Mouse (Mus musculus) midbrain, embryonic 11.5 days (tissue): Measurements from ENCODE around the gene Nup153. TPM values are rescaled to one million over a fixed set of nuclear protein-coding genes. Genes with fewer than 3 reads are reported as not detected.
A peak's percentile ranks its signal among the peaks of the same experiment; 100 is the strongest.

Experiments used
- ATAC-seq: fragments of 200-750 bp; cut with Nextera tagmentation; 2 replicates; pipeline ENCODE4 v1.8.0; 2017; ENCODE audit warnings: moderate TSS enrichment, moderate library complexity; ENCODE audit not compliant: low FRiP score
- DNase-seq: peaks from one replicate; pipeline ENCODE4 v3.0.0; 2015; ENCODE audit warnings: low spot score; ENCODE audit errors: missing footprints
- H3K27ac ChIP-seq: fragments of 300-500 bp; sonication (generic); 2 replicates; pipeline ENCODE4 v1.5.1; 2014; ENCODE audit warnings: low read depth, low read length
- H3K27me3 ChIP-seq: fragments of 300-500 bp; sonication (generic); 2 replicates; pipeline ENCODE4 v1.6.1; 2014; ENCODE audit warnings: mild to moderate bottlenecking, low read length, moderate library complexity, mixed read lengths; ENCODE audit not compliant: control insufficient read depth, insufficient read depth
- H3K36me3 ChIP-seq: fragments of 300-500 bp; sonication (generic); 2 replicates; pipeline ENCODE4 v1.6.1; 2014; ENCODE audit warnings: mild to moderate bottlenecking, low read length, moderate library complexity, mixed read lengths; ENCODE audit not compliant: control insufficient read depth, insufficient read depth
- H3K4me1 ChIP-seq: fragments of 300-500 bp; sonication (generic); 2 replicates; pipeline ENCODE4 v1.6.1; 2014; ENCODE audit warnings: low read length; ENCODE audit not compliant: control insufficient read depth, insufficient read depth
- H3K4me2 ChIP-seq: fragments of 300-500 bp; sonication (generic); 2 replicates; pipeline ENCODE4 v1.6.1; 2014; ENCODE audit warnings: mild to moderate bottlenecking, moderate library complexity
- H3K4me3 ChIP-seq: fragments of 300-500 bp; sonication (generic); 2 replicates; pipeline ENCODE4 v1.5.1; 2014; ENCODE audit warnings: low read depth, low read length
- H3K9ac ChIP-seq: fragments of 300-500 bp; sonication (generic); 2 replicates; pipeline ENCODE4 v1.6.1; 2014; ENCODE audit warnings: low read length
- H3K9me3 ChIP-seq: fragments of 300-500 bp; sonication (generic); 2 replicates; pipeline ENCODE4 v1.6.1; 2016; ENCODE audit warnings: low read length; ENCODE audit not compliant: control insufficient read depth
- WGBS: fragments of 180-500 bp; shearing (Covaris S2); extraction: QIAGEN DNeasy Blood & Tissue Kit; methylation state at CpG from one replicate; pipeline ENCODE4 v1.1.7; 2014; 5-methylcytosine and 5-hydroxymethylcytosine counted together
- polyA plus RNA-seq: library from polyadenylated mRNA; unstranded; fragments of >200 nt; fragmentation: Nextera tagmentation; extraction: Ambion mirVana; gene quantifications from 2 replicates; pipeline ENCODE4 v1.2.1, GENCODE M21; 2014

The Nup153 gene
- polyA plus RNA-seq, 1 experiment from 2014 or later: 40.6 TPM

- H3K36me3 ChIP-seq: no peaks in the 10 kb centered on the region
- H3K4me1 ChIP-seq: peaks cover 8% of the 10 kb centered on the region
- H3K27me3 ChIP-seq: no peaks in the 10 kb centered on the region
- 3% methylated on average over 12 of the region's 12 CpGs for WGBS
- H3K9me3 ChIP-seq: no peaks in the 10 kb centered on the region
- H3K4me2 ChIP-seq: peak overlapping the region; percentile 77
- peak overlapping the region; percentile 30 for H3K4me3 ChIP-seq
- no peak overlapping the region for H3K27ac ChIP-seq
- H3K9ac ChIP-seq: peak overlapping the region; percentile 55
- DNase-seq: no peak
- no peak for ATAC-seq
These were observed 8.7 kb upstream of the Nup153 start for GRCm38 (mm10) chr13:46736479-46736865.

- DNase-seq: peak; percentile 93
- H3K36me3 ChIP-seq: no peaks in the 10 kb centered on the region
- H3K4me2 ChIP-seq: peak overlapping the region; percentile 77
These were observed 8.2 kb upstream of the Nup153 start for GRCm38 (mm10) chr13:46735808-46736478.

GRCm38 (mm10) chr13:46735219-46735807 is 7.6 kb upstream of the Nup153 start:
- Histone ChIP-seq H3K27me3 (no peaks in the 10 kb centered on the region), H3K4me1 (peaks cover 8% of the 10 kb centered on the region), H3K9me3 (no peaks in the 10 kb centered on the region), H3K36me3 (no peaks in the 10 kb centered on the region), H3K4me3 (peak overlapping the region; percentile 30), H3K27ac (no peak overlapping the region), H3K9ac (peak overlapping the region; percentile 55; the same call in 1 of the 2 replicates), H3K4me2 (peak overlapping the region; percentile 77)
- ATAC-seq (no peak), DNase-seq (no peak)
- WGBS: 46% methylated on average over 11 of the region's 11 CpGs

More at GRCm38 (mm10) chr13:46735808-46736478, 8.2 kb upstream of the Nup153 start:
- no peaks in the 10 kb centered on the region for H3K9me3 ChIP-seq
- H3K27ac ChIP-seq: no peak overlapping the region
- peaks cover 8% of the 10 kb centered on the region for H3K4me1 ChIP-seq
- H3K27me3 ChIP-seq: no peaks in the 10 kb centered on the region
- WGBS: under 1% methylated on average over 20 of the region's 20 CpGs
- H3K4me3 ChIP-seq: peak overlapping the region; percentile 30
- peak overlapping the region; percentile 55 for H3K9ac ChIP-seq
- ATAC-seq: no peak

GRCm38 (mm10) chr13:46729998-46730397 is 2.3 kb upstream of the Nup153 start:
- Histone ChIP-seq H3K27ac (no peak overlapping the region), H3K27me3 (no peaks in the 10 kb centered on the region), H3K36me3 (no peaks in the 10 kb centered on the region), H3K9ac (no peak overlapping the region), H3K9me3 (no peaks in the 10 kb centered on the region), H3K4me3 (no peak overlapping the region), H3K4me1 (peaks cover 9% of the 10 kb centered on the region; the same call in 1 of the 2 replicates), H3K4me2 (no peak overlapping the region)
- ATAC-seq (no peak), DNase-seq (no peak)
- WGBS: 82% methylated on average over 2 of the region's 2 CpGs

- WGBS: 32% methylated on average over 5 of the region's 5 CpGs
- ATAC-seq (peak; percentile 10), DNase-seq (no peak)
- Histone ChIP-seq H3K4me2 (peak overlapping the region; percentile 54), H3K27me3 (no peaks in the 10 kb centered on the region), H3K27ac (peak overlapping the region; percentile 16; the same call in 1 of the 2 replicates), H3K9me3 (no peaks in the 10 kb centered on the region), H3K4me3 (peak overlapping the region; percentile 99), H3K36me3 (no peaks in the 10 kb centered on the region), H3K4me1 (peaks cover 15% of the 10 kb centered on the region), H3K9ac (peak overlapping the region; percentile 65)
These were observed 671 bp upstream of the Nup153 start for GRCm38 (mm10) chr13:46728411-46728810.

- Histone ChIP-seq H3K4me3 (peak overlapping the region; percentile 99), H3K9me3 (no peaks in the 10 kb centered on the region), H3K9ac (peak overlapping the region; percentile 96), H3K27ac (peak overlapping the region; percentile 90), H3K4me2 (peak overlapping the region; percentile 57), H3K36me3 (no peaks in the 10 kb centered on the region), H3K27me3 (no peaks in the 10 kb centered on the region), H3K4me1 (peaks cover 15% of the 10 kb centered on the region)
- ATAC-seq (peak; percentile 87), DNase-seq (peak; percentile 95)
- WGBS: under 1% methylated on average over 79 of the region's 85 CpGs
These were observed 503 bp downstream of the Nup153 start for GRCm38 (mm10) chr13:46727038-46727836.

GRCm38 (mm10) chr13:46726288-46727037 is 1.3 kb downstream of the Nup153 start:
- peak overlapping the region; percentile 99 for H3K4me3 ChIP-seq
- H3K27me3 ChIP-seq: no peaks in the 10 kb centered on the region
- peak overlapping the region; percentile 57 for H3K4me2 ChIP-seq
- no peak for ATAC-seq
- no peaks in the 10 kb centered on the region for H3K36me3 ChIP-seq
- peak; percentile 93 for DNase-seq
- H3K4me1 ChIP-seq: peaks cover 15% of the 10 kb centered on the region
- no peaks in the 10 kb centered on the region for H3K9me3 ChIP-seq
- H3K27ac ChIP-seq: peak overlapping the region; percentile 90
- WGBS: under 1% methylated on average over 30 of the region's 30 CpGs
- peak overlapping the region; percentile 96 for H3K9ac ChIP-seq

GRCm38 (mm10) chr13:46725227-46725626 is 2.5 kb downstream of the Nup153 start:
- Histone ChIP-seq H3K27me3 (no peaks in the 10 kb centered on the region), H3K9ac (no peak overlapping the region), H3K4me1 (peaks cover 15% of the 10 kb centered on the region), H3K4me3 (no peak overlapping the region), H3K9me3 (no peaks in the 10 kb centered on the region), H3K4me2 (peak overlapping the region; percentile 57), H3K36me3 (no peaks in the 10 kb centered on the region), H3K27ac (no peak overlapping the region)
- ATAC-seq: no peak
- DNase-seq: peak; percentile 78
- 31% methylated on average over 2 of the region's 2 CpGs for WGBS
